Mouse (Mus musculus): ENCODE measurements around the gene Olfr420. TPM values are rescaled to one million over a fixed set of nuclear protein-coding genes. Genes with fewer than 3 reads are reported as not detected.

Olfr420 gene
- polyA plus RNA-seq (2012; ENCODE audit: insufficient read depth, insufficient read length, missing spikeins): not detected in 2 replicates

- no peak for TF ChIP-seq CTCF (IDR thresholded peaks at IDR 0.05; ENCODE audit: low read depth, low read length)
- TF ChIP-seq POLR2A (IDR thresholded peaks at IDR 0.05; ENCODE audit: borderline replicate concordance, low read depth, low read length): no peak
- no peak within 1 kb of the TSS for H3K27ac ChIP-seq (ENCODE audit: insufficient read depth, low read depth, low read length)
- H3K4me3 ChIP-seq (ENCODE audit: insufficient read depth, low read length): no peak within 1 kb of the TSS
- no peaks in the 10 kb centered on the region for H3K4me1 ChIP-seq (ENCODE audit: control insufficient read depth, insufficient read depth, low read length)
Observed at GRCm38 (mm10) chr1:174155333-174155732, at the start of gene Olfr420. TSS of gene Olfr420 (plus strand) at chr1:174155633.

GRCm38 (mm10) chr1:174121062-174121461, 34.4 kb upstream of the Olfr420 start, which contains the start of gene Olfr231:
TSS of gene Olfr231 (minus strand) at chr1:174121162.
- no peak within 1 kb of the TSS for H3K4me3 ChIP-seq (ENCODE audit: insufficient read depth, low read length)
- H3K27ac ChIP-seq (ENCODE audit: insufficient read depth, low read depth, low read length): no peak within 1 kb of the TSS
- TF ChIP-seq CTCF (IDR thresholded peaks at IDR 0.05; ENCODE audit: low read depth, low read length): no peak
- TF ChIP-seq POLR2A (IDR thresholded peaks at IDR 0.05; ENCODE audit: borderline replicate concordance, low read depth, low read length): no peak
- no peaks in the 10 kb centered on the region for H3K4me1 ChIP-seq (ENCODE audit: control insufficient read depth, insufficient read depth, low read length)

GRCm38 (mm10) chr1:174131217-174131616, 24.2 kb upstream of the Olfr420 start, which contains the start of gene Olfr424:
TSS of gene Olfr424 (plus strand) at chr1:174131517.
- TF ChIP-seq POLR2A (IDR thresholded peaks at IDR 0.05; ENCODE audit: borderline replicate concordance, low read depth, low read length): no peak
- no peak for TF ChIP-seq CTCF (IDR thresholded peaks at IDR 0.05; ENCODE audit: low read depth, low read length)
- Histone ChIP-seq H3K4me1 (ENCODE audit: control insufficient read depth, insufficient read depth, low read length) (no peaks in the 10 kb centered on the region), H3K27ac (ENCODE audit: insufficient read depth, low read depth, low read length) (no peak within 1 kb of the TSS), H3K4me3 (ENCODE audit: insufficient read depth, low read length) (no peak within 1 kb of the TSS)

GRCm38 (mm10) chr1:174131999-174132398, 23.4 kb upstream of the Olfr420 start:
- H3K4me3 ChIP-seq (ENCODE audit: insufficient read depth, low read length): no peak overlapping the region
- H3K4me1 ChIP-seq (ENCODE audit: control insufficient read depth, insufficient read depth, low read length): no peaks in the 10 kb centered on the region
- H3K27ac ChIP-seq (ENCODE audit: insufficient read depth, low read depth, low read length): no peak overlapping the region
- no peak for TF ChIP-seq POLR2A (IDR thresholded peaks at IDR 0.05; ENCODE audit: borderline replicate concordance, low read depth, low read length)
- TF ChIP-seq CTCF (IDR thresholded peaks at IDR 0.05; ENCODE audit: low read depth, low read length): no peak

GRCm38 (mm10) chr1:174141384-174141783, 14.0 kb upstream of the Olfr420 start:
- no peak overlapping the region for H3K4me3 ChIP-seq (ENCODE audit: insufficient read depth, low read length)
- no peak for TF ChIP-seq POLR2A (IDR thresholded peaks at IDR 0.05; ENCODE audit: borderline replicate concordance, low read depth, low read length)
- TF ChIP-seq CTCF (IDR thresholded peaks at IDR 0.05; ENCODE audit: low read depth, low read length): no peak
- H3K27ac ChIP-seq (ENCODE audit: insufficient read depth, low read depth, low read length): no peak overlapping the region
- no peaks in the 10 kb centered on the region for H3K4me1 ChIP-seq (ENCODE audit: control insufficient read depth, insufficient read depth, low read length)

- no peak for TF ChIP-seq CTCF (IDR thresholded peaks at IDR 0.05; ENCODE audit: low read depth, low read length)
- no peak for TF ChIP-seq POLR2A (IDR thresholded peaks at IDR 0.05; ENCODE audit: borderline replicate concordance, low read depth, low read length)
- H3K27ac ChIP-seq (ENCODE audit: insufficient read depth, low read depth, low read length): no peak overlapping the region
- H3K4me1 ChIP-seq (ENCODE audit: control insufficient read depth, insufficient read depth, low read length): no peaks in the 10 kb centered on the region
- H3K4me3 ChIP-seq (ENCODE audit: insufficient read depth, low read length): no peak overlapping the region
Observed at GRCm38 (mm10) chr1:174146696-174147095, 8.7 kb upstream of the Olfr420 start.

GRCm38 (mm10) chr1:174149289-174149688, 6.1 kb upstream of the Olfr420 start:
- no peak overlapping the region for H3K4me3 ChIP-seq (ENCODE audit: insufficient read depth, low read length)
- no peak overlapping the region for H3K27ac ChIP-seq (ENCODE audit: insufficient read depth, low read depth, low read length)
- no peaks in the 10 kb centered on the region for H3K4me1 ChIP-seq (ENCODE audit: control insufficient read depth, insufficient read depth, low read length)
- TF ChIP-seq CTCF (IDR thresholded peaks at IDR 0.05; ENCODE audit: low read depth, low read length) (no peak), POLR2A (IDR thresholded peaks at IDR 0.05; ENCODE audit: borderline replicate concordance, low read depth, low read length) (no peak)

GRCm38 (mm10) chr1:174157622-174158021, 2.2 kb downstream of the Olfr420 start:
- no peak overlapping the region for H3K4me3 ChIP-seq (ENCODE audit: insufficient read depth, low read length)
- no peak for TF ChIP-seq POLR2A (IDR thresholded peaks at IDR 0.05; ENCODE audit: borderline replicate concordance, low read depth, low read length)
- no peak for TF ChIP-seq CTCF (IDR thresholded peaks at IDR 0.05; ENCODE audit: low read depth, low read length)
- H3K27ac ChIP-seq (ENCODE audit: insufficient read depth, low read depth, low read length): no peak overlapping the region
- no peaks in the 10 kb centered on the region for H3K4me1 ChIP-seq (ENCODE audit: control insufficient read depth, insufficient read depth, low read length)

GRCm38 (mm10) chr1:174158512-174158911, 3.1 kb downstream of the Olfr420 start:
- H3K4me3 ChIP-seq (ENCODE audit: insufficient read depth, low read length): no peak overlapping the region
- H3K27ac ChIP-seq (ENCODE audit: insufficient read depth, low read depth, low read length): no peak overlapping the region
- no peak for TF ChIP-seq POLR2A (IDR thresholded peaks at IDR 0.05; ENCODE audit: borderline replicate concordance, low read depth, low read length)
- TF ChIP-seq CTCF (IDR thresholded peaks at IDR 0.05; ENCODE audit: low read depth, low read length): no peak
- H3K4me1 ChIP-seq (ENCODE audit: control insufficient read depth, insufficient read depth, low read length): no peaks in the 10 kb centered on the region

GRCm38 (mm10) chr1:174159095-174159494, 3.7 kb downstream of the Olfr420 start:
- Histone ChIP-seq H3K4me3 (ENCODE audit: insufficient read depth, low read length) (no peak overlapping the region), H3K27ac (ENCODE audit: insufficient read depth, low read depth, low read length) (no peak overlapping the region), H3K4me1 (ENCODE audit: control insufficient read depth, insufficient read depth, low read length) (no peaks in the 10 kb centered on the region)
- TF ChIP-seq CTCF (IDR thresholded peaks at IDR 0.05; ENCODE audit: low read depth, low read length) (no peak), POLR2A (IDR thresholded peaks at IDR 0.05; ENCODE audit: borderline replicate concordance, low read depth, low read length) (no peak)
